Mouse (Mus musculus): ENCODE measurements at regions not wholly inside any gene's neighbourhood (a gene's known extent, or its start where the extent isn't known, plus 50 kb on each side); places are given as distances from the start of the nearest gene placed in this dataset.

GRCm38 (mm10) chr2:114935436-114935835 lies 280.7 kb upstream of the Dph6 start:
- no peak for TF ChIP-seq POLR2A (IDR thresholded peaks at IDR 0.05; ENCODE audit: low read depth, low read length)
- TF ChIP-seq CTCF (conservative IDR thresholded peaks at IDR 0.05; ENCODE audit: insufficient read depth, insufficient read length, low read depth, low read length), result no peak
